Mouse (Mus musculus) CH12.LX (cell line): Measurements from ENCODE around the gene Gatd1. TPM values are rescaled to one million over a fixed set of nuclear protein-coding genes. Genes with fewer than 3 reads are reported as not detected.

ENCODE experiments used
- DNase-seq: peaks from one replicate; pipeline ENCODE4 v3.0.0-alpha.2; 2013; ENCODE audit errors: extremely low read depth
- H3K27ac ChIP-seq: 2 replicates; pipeline ENCODE4 v1.5.1; 2012; ENCODE audit warnings: low read depth, mild to moderate bottlenecking, control low read depth, moderate library complexity; ENCODE audit not compliant: insufficient read depth
- H3K27me3 ChIP-seq: replicated peaks from 2 replicates; pipeline ENCODE3; 2012; ENCODE audit warnings: inconsistent platforms
- H3K36me3 ChIP-seq, 2 experiments: replicated peaks in 1 of 2; 2 replicates each; pipeline versions ENCODE3 to v1.6.1; 2012; ENCODE audit warnings: inconsistent platforms in 1 of 2, low read length in 1 of 2, mild to moderate bottlenecking in 1 of 2, mixed read lengths in 1 of 2, moderate library complexity in 1 of 2; ENCODE audit not compliant: control insufficient read depth in 1 of 2, insufficient read depth in 1 of 2
- H3K4me1 ChIP-seq, 2 experiments: 2 replicates each; pipeline ENCODE4 v1.6.1; 2012; ENCODE audit warnings: inconsistent platforms in 1 of 2, moderate library complexity in 1 of 2; ENCODE audit not compliant: insufficient read depth in 2 of 2, control insufficient read depth in 1 of 2
- H3K4me2 ChIP-seq: 2 replicates; pipeline ENCODE4 v1.6.1; 2012; ENCODE audit warnings: low read depth, mild to moderate bottlenecking, control low read depth; ENCODE audit not compliant: poor library complexity, insufficient read depth, severe bottlenecking
- H3K4me3 ChIP-seq, 3 experiments: fragments of 150-350 bp in 1 of 3; sonication (generic) in 1 of 3; replicated peaks in 1 of 3; 2 replicates each; pipeline versions ENCODE3 to v1.5.1; 2011 to 2012; ENCODE audit warnings: low read depth in 2 of 3, low read length in 2 of 3, mild to moderate bottlenecking in 2 of 3, moderate library complexity in 2 of 3, control low read depth in 1 of 3, improper control_type of control experiment in 1 of 3, inconsistent platforms in 1 of 3, mixed read lengths in 1 of 3; ENCODE audit not compliant: poor library complexity in 1 of 3
- H3K79me2 ChIP-seq: replicated peaks from 2 replicates; pipeline ENCODE4 v1.6.1; 2012; ENCODE audit warnings: mild to moderate bottlenecking, moderate library complexity; ENCODE audit not compliant: control insufficient read depth, poor library complexity, insufficient read depth, severe bottlenecking; ENCODE audit errors: extremely low read depth
- H3K9ac ChIP-seq: 2 replicates; pipeline ENCODE4 v1.6.1; 2012; ENCODE audit warnings: low read depth, mild to moderate bottlenecking, control low read depth, moderate library complexity; ENCODE audit not compliant: insufficient read depth
- H3K9me3 ChIP-seq: replicated peaks from 2 replicates; pipeline ENCODE3; 2012; ENCODE audit warnings: low read length, inconsistent platforms, mixed read lengths
- BHLHE40 ChIP-seq: IDR thresholded peaks from 2 replicates; pipeline ENCODE4 v1.6.1; 2011; ENCODE audit warnings: mild to moderate bottlenecking, low read depth, low read length, improper control_type of control experiment
- CHD1 ChIP-seq: IDR thresholded peaks from 2 replicates; pipeline ENCODE4 v1.6.1; 2012; ENCODE audit warnings: low read depth, low read length, improper control_type of control experiment, inconsistent platforms
- CHD2 ChIP-seq: IDR thresholded peaks from 2 replicates; pipeline ENCODE4 v1.6.1; 2011; ENCODE audit warnings: low read length, improper control_type of control experiment
- CTCF ChIP-seq, 2 experiments: IDR thresholded peaks in 1 of 2; conservative IDR thresholded peaks in 1 of 2; 2 replicates each; pipeline ENCODE4 v1.5.1; 2011 to 2012; ENCODE audit warnings: low read depth in 2 of 2, low read length in 2 of 2, improper control_type of control experiment in 1 of 2, inconsistent platforms in 1 of 2, mild to moderate bottlenecking in 1 of 2, moderate library complexity in 1 of 2
- EP300 ChIP-seq: IDR thresholded peaks from 2 replicates; pipeline ENCODE4 v1.6.1; 2011; ENCODE audit warnings: low read length, improper control_type of control experiment
- GABPA ChIP-seq: IDR thresholded peaks from 2 replicates; pipeline ENCODE4 v1.6.1; 2012; ENCODE audit warnings: low read depth, low read length, improper control_type of control experiment, inconsistent platforms; ENCODE audit not compliant: insufficient replicate concordance
- IRF4 ChIP-seq: IDR thresholded peaks from 2 replicates; pipeline ENCODE4 v1.6.1; 2014; ENCODE audit warnings: low read depth, mild to moderate bottlenecking, inconsistent platforms, low read length, improper control_type of control experiment
- JUND ChIP-seq: conservative IDR thresholded peaks from 2 replicates; pipeline ENCODE4 v1.6.1; 2011; ENCODE audit warnings: low read depth, low read length, improper control_type of control experiment
- MAFK ChIP-seq: IDR thresholded peaks from 2 replicates; pipeline ENCODE4 v1.6.1; 2011; ENCODE audit warnings: low read length, improper control_type of control experiment; ENCODE audit not compliant: insufficient replicate concordance
- MAX ChIP-seq: IDR thresholded peaks from 2 replicates; pipeline ENCODE4 v1.6.1; 2011; ENCODE audit warnings: low read length, improper control_type of control experiment
- MAZ ChIP-seq: IDR thresholded peaks from 2 replicates; pipeline ENCODE4 v1.6.1; 2012; ENCODE audit warnings: low read depth, mild to moderate bottlenecking, inconsistent platforms, low read length, improper control_type of control experiment, moderate library complexity
- MEF2A ChIP-seq: IDR thresholded peaks from 2 replicates; pipeline ENCODE4 v1.6.1; 2014; ENCODE audit warnings: low read depth, mild to moderate bottlenecking, inconsistent platforms, low read length, improper control_type of control experiment, borderline replicate concordance
- MXI1 ChIP-seq: IDR thresholded peaks from 2 replicates; pipeline ENCODE4 v1.6.1; 2011; ENCODE audit warnings: mild to moderate bottlenecking, low read depth, low read length, improper control_type of control experiment
- MYC ChIP-seq: IDR thresholded peaks from 2 replicates; pipeline ENCODE4 v1.6.1; 2011; ENCODE audit warnings: low read depth, mild to moderate bottlenecking, improper control_type of control experiment, low read length
- TBP ChIP-seq: conservative IDR thresholded peaks from 2 replicates; pipeline ENCODE4 v1.6.1; 2011; ENCODE audit warnings: low read depth, low read length, improper control_type of control experiment
- USF1 ChIP-seq: IDR thresholded peaks from 2 replicates; pipeline ENCODE4 v1.6.1; 2014; ENCODE audit warnings: low read depth, mild to moderate bottlenecking, inconsistent platforms, low read length, improper control_type of control experiment
- ZC3H11A ChIP-seq: IDR thresholded peaks from 2 replicates; pipeline ENCODE4 v1.6.1; 2012; ENCODE audit warnings: low read depth, mild to moderate bottlenecking, inconsistent platforms, low read length, improper control_type of control experiment
- ZKSCAN1 ChIP-seq: IDR thresholded peaks from 2 replicates; pipeline ENCODE4 v1.6.1; 2012; ENCODE audit warnings: low read depth, inconsistent platforms, low read length, improper control_type of control experiment, borderline replicate concordance
- ZMIZ1 ChIP-seq: IDR thresholded peaks from 2 replicates; pipeline ENCODE4 v1.6.1; 2012; ENCODE audit warnings: low read depth, mild to moderate bottlenecking, inconsistent platforms, low read length, improper control_type of control experiment
- dilution Hi-C: fragments of 300-500 bp; cut with MboI; formaldehyde crosslinking; loops from 2 replicates; pipeline ENCODE4 v1.14.3; 2020; ENCODE audit warnings: low sequenced_read_pairs; ENCODE audit not compliant: extremely low pct_unique_long_range_greater_than_20kb, extremely low pct_ligation_motif_present
- in situ Hi-C: fragments of 300-500 bp; cut with MboI; formaldehyde crosslinking; loops from 3 replicates; pipeline ENCODE4 v1.14.3; 2019; ENCODE audit warnings: low sequenced_read_pairs, low pct_ligation_motif_present, low pct_unique_long_range_greater_than_20kb, mixed read lengths
- polyA plus RNA-seq: library from polyadenylated mRNA; unstranded; fragments of >175 nt; gene quantifications from 2 replicates; pipeline ENCODE4 v1.2.1, GENCODE M21; 2012; ENCODE audit warnings: low read depth; ENCODE audit not compliant: insufficient read length
- total RNA-seq, 2 experiments: library from RNA; depleted of rRNA; stranded (reverse); fragments of 300-350 nt in 1 of 2; fragments of >200 nt in 1 of 2; gene quantifications; 2 replicates each; pipeline ENCODE4 v1.2.3; 2012 to 2014

The Gatd1 gene
- total and polyA plus RNA-seq, 3 experiments: 21.2 to 31.4 (median 29.6) TPM

GRCm38 (mm10) chr7:141411667-141412066 lies 2.3 kb downstream of the Gatd1 start:
- TF ChIP-seq MXI1: no peak
- no peak for TF ChIP-seq TBP
- no peak for TF ChIP-seq ZKSCAN1
- no peak for TF ChIP-seq ZC3H11A
- no peak for TF ChIP-seq IRF4
- TF ChIP-seq MYC: no peak
- no peak for TF ChIP-seq CHD2
- no peak for TF ChIP-seq ZMIZ1
- TF ChIP-seq CHD1: no peak
- TF ChIP-seq EP300: no peak
- no peak for TF ChIP-seq USF1
- TF ChIP-seq GABPA: no peak
- TF ChIP-seq JUND: no peak
- TF ChIP-seq CTCF (conservative IDR thresholded peaks at IDR 0.05 in 1 of 2, IDR thresholded peaks at IDR 0.05 in 1 of 2; ENCODE audit: low read depth in 2 of 2, low read length in 2 of 2): no peak
- no peak for TF ChIP-seq MAFK
- TF ChIP-seq MAX: no peak
- TF ChIP-seq MEF2A: no peak
- TF ChIP-seq, all 38 proteins: peak for 0

GRCm38 (mm10) chr7:141410631-141411030 lies 3.3 kb downstream of the Gatd1 start:
- Histone ChIP-seq H3K9me3 (no peaks in the 10 kb centered on the region), H3K27me3 (no peaks in the 10 kb centered on the region), H3K4me1 (peaks cover 5 to 23% of the 10 kb centered on the region in 2 experiments), H3K27ac (no peak overlapping the region), H3K4me2 (no peak overlapping the region), H3K79me2 (no peaks in the 10 kb centered on the region), H3K9ac (no peak overlapping the region), H3K4me3 (no peak overlapping the region), H3K36me3 (peaks cover 28 to 46% of the 10 kb centered on the region in 2 experiments)
- no peak for TF ChIP-seq MAFK
- no peak for TF ChIP-seq BHLHE40
- TF ChIP-seq EP300: no peak
- no peak for TF ChIP-seq CHD2
- TF ChIP-seq MAX: no peak
- no peak for TF ChIP-seq ZKSCAN1
- no peak for TF ChIP-seq MAZ
- DNase-seq: no peak
- dilution Hi-C loops: no loop called here
- in situ Hi-C loops: loop anchor here (5.0 kb wide), 1 partner anchor 42 kb away; no protein-coding TSS in a partner anchor

More at GRCm38 (mm10) chr7:141411667-141412066, 2.3 kb downstream of the Gatd1 start:
- Histone ChIP-seq H3K4me1 (peaks cover 5 to 23% of the 10 kb centered on the region in 2 experiments), H3K36me3 (peaks cover 28 to 42% of the 10 kb centered on the region in 2 experiments), H3K27me3 (no peaks in the 10 kb centered on the region), H3K9me3 (no peaks in the 10 kb centered on the region), H3K9ac (no peak overlapping the region), H3K4me3 (no peak overlapping the region), H3K79me2 (no peaks in the 10 kb centered on the region), H3K27ac (no peak overlapping the region), H3K4me2 (no peak overlapping the region)
- in situ Hi-C loops (loop anchor here (5.0 kb wide), 1 partner anchor 41 kb away; no protein-coding TSS in a partner anchor), dilution Hi-C loops (no loop called here)
- DNase-seq: no peak
